Mouse (Mus musculus): ENCODE data around the gene Gm11077. TPM values are rescaled to one million over a fixed set of nuclear protein-coding genes. Genes with fewer than 3 reads are reported as not detected.

Gene Gm11077
- polyA plus RNA-seq (2017; shearing (Covaris generic)): not detected

GRCm38 (mm10) chr6:140729272-140729671 lies at the start of gene Gm11077:
TSS of gene Gm11077 (plus strand) at chr6:140729284.

Other genes starting within 250 kb of the Gm11077 start
- gene Aebp2, start 106.6 kb upstream of the Gm11077 start, polyA plus RNA-seq (2017; shearing (Covaris generic)): 11.7 TPM